Mouse (Mus musculus): ENCODE data around the gene Rims3. TPM values are rescaled to one million over a fixed set of nuclear protein-coding genes. Genes with fewer than 3 reads are reported as not detected.
A peak's percentile ranks its signal among the peaks of the same experiment; 100 is the strongest.

Rims3 gene
- total and polyA plus RNA-seq, 2 experiments from 2014 or later, result 37.1 to 131 TPM

- Histone ChIP-seq H3K9me3 (ENCODE audit: low read length) (no peaks in the 10 kb centered on the region), H3K4me3 (ENCODE audit: low read depth, low read length) (no peak overlapping the region), H3K27ac (ENCODE audit: low read depth, low read length) (no peak overlapping the region), H3K4me2 (ENCODE audit: low read depth, low read length, poor library complexity, severe bottlenecking) (no peak overlapping the region), H3K9ac (replicated peaks; ENCODE audit: low read length, poor library complexity, severe bottlenecking) (no peak overlapping the region), H3K27me3 (ENCODE audit: insufficient read depth, low read length) (no peaks in the 10 kb centered on the region), H3K4me1 (ENCODE audit: insufficient read depth, low read length) (no peaks in the 10 kb centered on the region), H3K36me3 (ENCODE audit: insufficient read depth, low read length) (peaks cover 17% of the 10 kb centered on the region)
- 85% methylated on average over 1 of the region's 1 CpGs for WGBS
- TF ChIP-seq CTCF (IDR thresholded peaks at IDR 0.05), result no peak
- no peak for DNase-seq (ENCODE audit: low spot score)
- ATAC-seq (ENCODE audit: low FRiP score), result no peak
These were observed 37.9 kb downstream of the Rims3 start for GRCm38 (mm10) chr4:120892516-120892915.

- 74% methylated on average over 11 of the region's 11 CpGs for WGBS
- Histone ChIP-seq H3K4me1 (ENCODE audit: insufficient read depth, low read length) (no peaks in the 10 kb centered on the region), H3K27me3 (ENCODE audit: insufficient read depth, low read length) (no peaks in the 10 kb centered on the region), H3K4me2 (ENCODE audit: low read depth, low read length, poor library complexity, severe bottlenecking) (no peak overlapping the region), H3K4me3 (ENCODE audit: low read depth, low read length) (no peak overlapping the region), H3K9ac (replicated peaks; ENCODE audit: low read length, poor library complexity, severe bottlenecking) (no peak overlapping the region), H3K27ac (ENCODE audit: low read depth, low read length) (no peak overlapping the region), H3K9me3 (ENCODE audit: low read length) (no peaks in the 10 kb centered on the region), H3K36me3 (ENCODE audit: insufficient read depth, low read length) (peaks cover 17% of the 10 kb centered on the region)
- no peak for DNase-seq (ENCODE audit: low spot score)
- no peak for ATAC-seq (ENCODE audit: low FRiP score)
- no peak for TF ChIP-seq CTCF (IDR thresholded peaks at IDR 0.05)
These were observed 39.2 kb downstream of the Rims3 start for GRCm38 (mm10) chr4:120893656-120894401.

- 84% methylated on average over 11 of the region's 11 CpGs for WGBS
- no peak overlapping the region for H3K27ac ChIP-seq (ENCODE audit: low read depth, low read length)
- ATAC-seq (ENCODE audit: low FRiP score), result no peak
- H3K9ac ChIP-seq (replicated peaks; ENCODE audit: low read length, poor library complexity, severe bottlenecking), result no peak overlapping the region
- no peak overlapping the region for H3K4me2 ChIP-seq (ENCODE audit: low read depth, low read length, poor library complexity, severe bottlenecking)
- DNase-seq (ENCODE audit: low spot score), result no peak
- peaks cover 15% of the 10 kb centered on the region for H3K36me3 ChIP-seq (ENCODE audit: insufficient read depth, low read length)
- H3K4me1 ChIP-seq (ENCODE audit: insufficient read depth, low read length), result no peaks in the 10 kb centered on the region
- H3K9me3 ChIP-seq (ENCODE audit: low read length), result no peaks in the 10 kb centered on the region
- H3K4me3 ChIP-seq (ENCODE audit: low read depth, low read length), result no peak overlapping the region
- no peaks in the 10 kb centered on the region for H3K27me3 ChIP-seq (ENCODE audit: insufficient read depth, low read length)
- peak; percentile 32; the same call in 1 of the 2 replicates for TF ChIP-seq CTCF (IDR thresholded peaks at IDR 0.05)
These were observed 40.0 kb downstream of the Rims3 start for GRCm38 (mm10) chr4:120894584-120894983.

- Histone ChIP-seq H3K27ac (ENCODE audit: low read depth, low read length) (no peak overlapping the region), H3K36me3 (ENCODE audit: insufficient read depth, low read length) (peaks cover 15% of the 10 kb centered on the region), H3K9ac (replicated peaks; ENCODE audit: low read length, poor library complexity, severe bottlenecking) (no peak overlapping the region), H3K4me2 (ENCODE audit: low read depth, low read length, poor library complexity, severe bottlenecking) (no peak overlapping the region), H3K9me3 (ENCODE audit: low read length) (no peaks in the 10 kb centered on the region), H3K27me3 (ENCODE audit: insufficient read depth, low read length) (no peaks in the 10 kb centered on the region), H3K4me3 (ENCODE audit: low read depth, low read length) (no peak overlapping the region), H3K4me1 (ENCODE audit: insufficient read depth, low read length) (no peaks in the 10 kb centered on the region)
- WGBS, result 53% methylated on average over 7 of the region's 7 CpGs
- TF ChIP-seq CTCF (IDR thresholded peaks at IDR 0.05), result no peak
- DNase-seq (ENCODE audit: low spot score), result no peak
- no peak for ATAC-seq (ENCODE audit: low FRiP score)
These were observed 40.6 kb downstream of the Rims3 start for GRCm38 (mm10) chr4:120895226-120895625.

- Histone ChIP-seq H3K27me3 (ENCODE audit: insufficient read depth, low read length) (no peaks in the 10 kb centered on the region), H3K9ac (replicated peaks; ENCODE audit: low read length, poor library complexity, severe bottlenecking) (no peak overlapping the region), H3K36me3 (ENCODE audit: insufficient read depth, low read length) (peaks cover 12% of the 10 kb centered on the region), H3K27ac (ENCODE audit: low read depth, low read length) (no peak overlapping the region), H3K4me3 (ENCODE audit: low read depth, low read length) (no peak overlapping the region), H3K9me3 (ENCODE audit: low read length) (no peaks in the 10 kb centered on the region), H3K4me1 (ENCODE audit: insufficient read depth, low read length) (no peaks in the 10 kb centered on the region), H3K4me2 (ENCODE audit: low read depth, low read length, poor library complexity, severe bottlenecking) (no peak overlapping the region)
- ATAC-seq (ENCODE audit: low FRiP score) (no peak), DNase-seq (ENCODE audit: low spot score) (no peak)
- WGBS, result 76% methylated on average over 7 of the region's 7 CpGs
- no peak for TF ChIP-seq CTCF (IDR thresholded peaks at IDR 0.05)
These were observed 41.4 kb downstream of the Rims3 start for GRCm38 (mm10) chr4:120895810-120896584.

GRCm38 (mm10) chr4:120904533-120904932 lies 49.9 kb downstream of the Rims3 start:
- H3K4me3 ChIP-seq (ENCODE audit: low read depth, low read length), result no peak overlapping the region
- 75% methylated on average over 4 of the region's 4 CpGs for WGBS
- no peak overlapping the region for H3K9ac ChIP-seq (replicated peaks; ENCODE audit: low read length, poor library complexity, severe bottlenecking)
- DNase-seq (ENCODE audit: low spot score) (no peak), ATAC-seq (ENCODE audit: low FRiP score) (no peak)
- H3K4me1 ChIP-seq (ENCODE audit: insufficient read depth, low read length), result no peaks in the 10 kb centered on the region
- no peak overlapping the region for H3K4me2 ChIP-seq (ENCODE audit: low read depth, low read length, poor library complexity, severe bottlenecking)
- H3K9me3 ChIP-seq (ENCODE audit: low read length), result no peaks in the 10 kb centered on the region
- no peaks in the 10 kb centered on the region for H3K36me3 ChIP-seq (ENCODE audit: insufficient read depth, low read length)
- no peaks in the 10 kb centered on the region for H3K27me3 ChIP-seq (ENCODE audit: insufficient read depth, low read length)
- no peak overlapping the region for H3K27ac ChIP-seq (ENCODE audit: low read depth, low read length)
- TF ChIP-seq CTCF (IDR thresholded peaks at IDR 0.05), result no peak

Measured in midbrain, postnatal 0 days (tissue).